Mouse (Mus musculus): ENCODE results near the gene Tvp23a. TPM values are rescaled to one million over a fixed set of nuclear protein-coding genes. Genes with fewer than 3 reads are reported as not detected.

Tvp23a gene
- total and polyA plus RNA-seq, 2 experiments from 2014 or later: 44.1 to 77.6 TPM

DNA sequence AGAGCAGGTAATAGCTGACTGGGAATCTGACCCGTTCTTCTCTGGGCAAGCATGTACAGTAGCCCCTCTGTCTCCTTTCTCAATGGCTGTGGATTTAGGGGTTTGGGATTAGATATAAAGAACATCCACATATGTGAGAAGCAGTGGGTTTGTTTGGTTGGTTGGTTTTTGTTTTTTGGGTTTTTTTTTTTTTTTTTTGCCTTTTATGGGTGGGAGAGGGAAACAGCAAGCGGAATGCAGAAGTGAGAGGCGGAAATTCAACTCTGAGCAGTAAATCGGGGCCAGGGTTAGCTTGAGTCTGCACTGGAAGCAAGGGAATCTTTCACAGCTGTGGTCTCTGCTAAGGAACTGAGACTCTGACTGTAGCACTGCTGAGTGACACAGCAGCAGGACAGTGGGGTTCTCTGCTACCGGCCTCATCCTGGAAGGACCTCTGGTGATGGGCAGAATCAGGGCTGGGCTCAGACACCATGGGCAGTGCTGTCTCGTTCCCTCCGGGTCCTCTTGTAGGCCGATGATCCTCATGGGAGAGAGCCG lies 29.4 kb downstream of the Tvp23a start:
- Histone ChIP-seq H3K9ac (replicated peaks; ENCODE audit: low read length, poor library complexity, severe bottlenecking) (no peak overlapping the region), H3K27ac (ENCODE audit: low read depth, low read length) (no peak overlapping the region), H3K36me3 (ENCODE audit: insufficient read depth, low read length) (peaks cover 53% of the 10 kb centered on the region), H3K27me3 (ENCODE audit: insufficient read depth, low read length) (no peaks in the 10 kb centered on the region), H3K4me3 (ENCODE audit: low read depth, low read length) (no peak overlapping the region), H3K4me2 (ENCODE audit: low read depth, low read length, poor library complexity, severe bottlenecking) (no peak overlapping the region), H3K9me3 (ENCODE audit: low read length) (no peaks in the 10 kb centered on the region), H3K4me1 (ENCODE audit: insufficient read depth, low read length) (no peaks in the 10 kb centered on the region; the same call in 1 of the 2 replicates)
- no peak for ATAC-seq (ENCODE audit: low FRiP score)
- 96% methylated on average over 9 of the region's 9 CpGs for WGBS
- no peak for TF ChIP-seq CTCF (IDR thresholded peaks at IDR 0.05)
- DNase-seq (ENCODE audit: low spot score): no peak

DNA sequence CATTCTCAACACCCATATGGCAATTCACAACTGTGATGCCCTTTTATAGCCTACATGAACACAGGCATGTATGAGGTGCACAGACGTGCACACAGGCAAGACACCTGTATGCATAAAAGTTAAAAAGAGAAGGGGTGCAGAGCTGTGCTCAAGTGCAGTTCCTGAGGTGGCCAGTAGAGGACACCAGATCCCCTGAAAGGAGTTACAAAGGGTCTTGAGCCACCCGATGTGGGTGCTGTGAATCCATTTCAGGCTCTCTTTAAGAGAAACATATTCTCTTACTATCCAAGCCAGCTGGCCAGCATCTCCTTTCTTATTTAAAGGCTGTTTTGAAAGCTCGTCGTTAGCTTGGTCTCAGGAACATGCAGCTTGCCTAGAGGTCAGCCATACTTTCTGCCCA lies 30.3 kb downstream of the Tvp23a start:
- 90% methylated on average over 4 of the region's 4 CpGs for WGBS
- Histone ChIP-seq H3K4me2 (ENCODE audit: low read depth, low read length, poor library complexity, severe bottlenecking) (no peak overlapping the region), H3K9ac (replicated peaks; ENCODE audit: low read length, poor library complexity, severe bottlenecking) (no peak overlapping the region), H3K4me3 (ENCODE audit: low read depth, low read length) (no peak overlapping the region), H3K9me3 (ENCODE audit: low read length) (no peaks in the 10 kb centered on the region), H3K27me3 (ENCODE audit: insufficient read depth, low read length) (no peaks in the 10 kb centered on the region), H3K36me3 (ENCODE audit: insufficient read depth, low read length) (peaks cover 45% of the 10 kb centered on the region), H3K4me1 (ENCODE audit: insufficient read depth, low read length) (no peaks in the 10 kb centered on the region; the same call in 1 of the 2 replicates), H3K27ac (ENCODE audit: low read depth, low read length) (no peak overlapping the region)
- DNase-seq (ENCODE audit: low spot score) (no peak), ATAC-seq (ENCODE audit: low FRiP score) (no peak)
- peak; percentile 52 for TF ChIP-seq CTCF (IDR thresholded peaks at IDR 0.05)

DNA sequence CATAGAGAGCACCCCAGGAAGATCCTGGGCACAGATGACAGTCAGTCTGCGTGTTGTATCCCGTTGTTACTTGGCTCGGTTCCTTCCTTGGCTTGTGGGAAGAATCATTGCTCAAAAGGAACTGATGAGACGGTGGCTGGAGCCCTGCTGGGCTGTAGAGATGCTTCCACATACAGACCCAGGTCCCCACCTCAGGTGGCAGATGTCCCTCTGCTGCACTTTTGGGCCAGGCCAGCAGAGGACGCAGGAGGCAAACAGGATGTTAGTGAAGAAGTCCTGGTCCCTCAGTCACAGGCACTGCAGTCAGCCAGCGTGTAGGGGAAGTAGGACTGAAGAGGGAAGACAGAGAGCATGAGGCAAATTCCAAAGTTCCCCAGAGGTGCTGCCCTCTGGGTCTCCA lies 31.2 kb downstream of the Tvp23a start:
- Histone ChIP-seq H3K4me2 (ENCODE audit: low read depth, low read length, poor library complexity, severe bottlenecking) (no peak overlapping the region), H3K36me3 (ENCODE audit: insufficient read depth, low read length) (peaks cover 36% of the 10 kb centered on the region), H3K27me3 (ENCODE audit: insufficient read depth, low read length) (no peaks in the 10 kb centered on the region), H3K27ac (ENCODE audit: low read depth, low read length) (no peak overlapping the region), H3K4me3 (ENCODE audit: low read depth, low read length) (no peak overlapping the region), H3K9ac (replicated peaks; ENCODE audit: low read length, poor library complexity, severe bottlenecking) (no peak overlapping the region), H3K9me3 (ENCODE audit: low read length) (no peaks in the 10 kb centered on the region), H3K4me1 (ENCODE audit: insufficient read depth, low read length) (no peaks in the 10 kb centered on the region; the same call in 1 of the 2 replicates)
- no peak for ATAC-seq (ENCODE audit: low FRiP score)
- 82% methylated on average over 6 of the region's 6 CpGs for WGBS
- peak; percentile 66 for TF ChIP-seq CTCF (IDR thresholded peaks at IDR 0.05)
- peak; percentile 8 for DNase-seq (ENCODE audit: low spot score)

DNA sequence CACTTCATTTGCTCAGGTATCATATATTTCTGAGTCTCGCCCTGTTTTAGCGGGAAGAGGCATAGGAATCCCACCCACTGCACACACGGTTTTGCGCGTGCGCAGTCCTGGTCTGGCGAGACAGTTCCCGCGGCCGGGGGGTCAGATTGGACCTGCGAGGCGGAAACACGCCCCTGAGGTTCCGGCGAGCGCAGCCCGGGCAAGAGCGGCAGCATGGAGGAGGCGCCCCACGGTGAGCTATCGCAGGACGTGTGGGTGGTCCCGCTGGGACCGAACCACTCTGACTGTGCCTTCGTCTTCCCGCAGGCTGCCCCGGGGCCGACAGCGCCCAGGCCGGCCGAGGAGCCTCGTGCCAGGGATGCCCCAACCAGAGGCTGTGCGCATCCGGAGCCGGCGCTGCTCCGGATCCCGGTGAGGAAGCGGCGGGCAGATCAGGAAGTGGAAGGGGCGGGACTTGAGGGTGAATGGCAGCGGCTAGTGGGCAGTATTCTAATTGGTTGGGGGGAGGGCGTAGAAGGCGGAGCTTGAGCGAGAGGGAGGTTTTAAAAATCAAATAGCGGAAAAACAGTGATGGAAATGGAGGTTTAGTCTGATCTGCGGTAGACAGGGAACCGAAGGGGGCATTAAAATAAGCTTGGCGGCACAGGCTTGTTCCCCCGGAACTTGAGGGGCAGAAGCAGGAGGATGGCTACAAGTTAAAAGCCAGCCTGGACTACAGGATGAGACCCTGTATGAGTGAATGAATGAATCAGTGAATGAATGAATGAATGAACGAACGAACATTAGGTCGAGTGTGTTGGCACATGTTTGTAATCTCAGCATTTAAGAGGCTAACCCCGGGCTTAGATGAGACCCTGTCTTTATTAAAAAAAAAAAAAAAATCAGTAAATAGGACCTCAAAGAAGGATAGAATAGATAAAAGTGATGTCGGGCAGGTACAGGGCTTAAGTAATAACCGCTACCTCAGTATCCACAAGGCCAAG lies 35.1 kb downstream of the Tvp23a start, which contains the start of gene Nubp1:
Gene Nubp1, plus strand, starts transcription at position 185 of the 983 bp plus-strand sequence.
- Histone ChIP-seq H3K9me3 (ENCODE audit: low read length) (no peaks in the 10 kb centered on the region), H3K27ac (ENCODE audit: low read depth, low read length) (peak within 1 kb of the TSS; percentile 82), H3K27me3 (ENCODE audit: insufficient read depth, low read length) (no peaks in the 10 kb centered on the region), H3K4me2 (ENCODE audit: low read depth, low read length, poor library complexity, severe bottlenecking) (peak within 1 kb of the TSS; percentile 53), H3K9ac (replicated peaks; ENCODE audit: low read length, poor library complexity, severe bottlenecking) (peak within 1 kb of the TSS; percentile 64), H3K36me3 (ENCODE audit: insufficient read depth, low read length) (peaks cover 9% of the 10 kb centered on the region), H3K4me1 (ENCODE audit: insufficient read depth, low read length) (no peaks in the 10 kb centered on the region; the same call in 1 of the 2 replicates), H3K4me3 (ENCODE audit: low read depth, low read length) (peak within 1 kb of the TSS; percentile 55)
- WGBS: 3% methylated on average over 56 of the region's 56 CpGs
- peak; percentile 30; the same call in 1 of the 2 replicates for TF ChIP-seq CTCF (IDR thresholded peaks at IDR 0.05)
- DNase-seq (ENCODE audit: low spot score) (peak; percentile 95), ATAC-seq (ENCODE audit: low FRiP score) (peak; percentile 97)

DNA sequence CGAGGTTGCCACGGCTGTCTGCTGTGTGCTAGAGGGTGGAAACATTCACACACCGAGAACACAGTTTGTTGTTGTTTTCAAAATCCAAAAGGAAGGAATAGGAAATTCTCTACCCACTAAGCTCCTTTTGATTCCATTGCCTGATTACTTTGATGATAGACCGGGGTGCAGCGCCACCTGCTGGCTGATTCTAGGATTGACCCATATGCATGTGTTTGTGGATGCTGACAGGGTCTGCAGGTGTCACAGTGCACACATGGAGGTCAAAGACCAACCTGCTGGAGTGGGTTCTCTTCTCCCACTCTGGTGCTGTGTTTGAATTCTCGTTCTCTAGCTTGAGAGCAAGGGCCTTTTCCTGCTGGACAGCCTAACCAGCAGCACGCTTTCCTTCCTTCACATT lies 48.0 kb downstream of the Tvp23a start:
- H3K4me1 ChIP-seq (ENCODE audit: insufficient read depth, low read length): no peaks in the 10 kb centered on the region
- no peak overlapping the region for H3K4me3 ChIP-seq (ENCODE audit: low read depth, low read length)
- H3K4me2 ChIP-seq (ENCODE audit: low read depth, low read length, poor library complexity, severe bottlenecking): no peak overlapping the region
- ATAC-seq (ENCODE audit: low FRiP score) (no peak), DNase-seq (ENCODE audit: low spot score) (peak; percentile 79)
- no peaks in the 10 kb centered on the region for H3K27me3 ChIP-seq (ENCODE audit: insufficient read depth, low read length)
- H3K9ac ChIP-seq (replicated peaks; ENCODE audit: low read length, poor library complexity, severe bottlenecking): no peak overlapping the region
- TF ChIP-seq CTCF (IDR thresholded peaks at IDR 0.05): peak; percentile 97
- H3K27ac ChIP-seq (ENCODE audit: low read depth, low read length): no peak overlapping the region
- 29% methylated on average over 7 of the region's 7 CpGs for WGBS
- no peaks in the 10 kb centered on the region for H3K36me3 ChIP-seq (ENCODE audit: insufficient read depth, low read length)
- no peaks in the 10 kb centered on the region for H3K9me3 ChIP-seq (ENCODE audit: low read length)

DNA sequence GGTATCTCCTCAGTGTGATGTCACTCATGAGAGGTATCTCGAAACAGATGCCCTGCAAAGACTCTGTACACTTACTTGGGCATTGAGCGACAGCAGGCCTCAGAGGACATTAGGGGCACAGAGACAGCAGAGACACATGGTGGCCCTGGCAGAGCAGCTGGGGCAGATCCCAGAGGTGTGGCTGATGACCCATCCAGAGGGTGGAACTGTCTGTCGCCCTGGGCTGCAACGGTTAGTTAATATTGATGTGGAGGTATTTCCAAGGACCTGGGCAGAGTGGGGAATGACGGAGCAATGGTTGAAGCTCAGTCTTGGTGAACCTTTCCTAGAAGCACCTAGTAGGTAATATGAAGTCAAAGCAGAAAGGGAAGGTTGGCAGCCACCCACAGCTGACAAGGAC lies 48.4 kb downstream of the Tvp23a start:
- WGBS: 75% methylated on average over 5 of the region's 5 CpGs
- TF ChIP-seq CTCF (IDR thresholded peaks at IDR 0.05): no peak
- H3K27ac ChIP-seq (ENCODE audit: low read depth, low read length): no peak overlapping the region
- ATAC-seq (ENCODE audit: low FRiP score): no peak
- DNase-seq (ENCODE audit: low spot score): no peak
- no peak overlapping the region for H3K9ac ChIP-seq (replicated peaks; ENCODE audit: low read length, poor library complexity, severe bottlenecking)
- no peaks in the 10 kb centered on the region for H3K9me3 ChIP-seq (ENCODE audit: low read length)
- no peaks in the 10 kb centered on the region for H3K4me1 ChIP-seq (ENCODE audit: insufficient read depth, low read length)
- H3K4me2 ChIP-seq (ENCODE audit: low read depth, low read length, poor library complexity, severe bottlenecking): no peak overlapping the region
- no peaks in the 10 kb centered on the region for H3K27me3 ChIP-seq (ENCODE audit: insufficient read depth, low read length)
- H3K4me3 ChIP-seq (ENCODE audit: low read depth, low read length): no peak overlapping the region
- no peaks in the 10 kb centered on the region for H3K36me3 ChIP-seq (ENCODE audit: insufficient read depth, low read length)

Measured in midbrain, postnatal 0 days (tissue).